Mouse (Mus musculus): Measurements from ENCODE around the gene Kbtbd4. TPM values are rescaled to one million over a fixed set of nuclear protein-coding genes. Genes with fewer than 3 reads are reported as not detected.

Kbtbd4 gene
- total and polyA plus RNA-seq, 2 experiments from 2014 or later = 59.4 to 60.3 TPM

- 83% methylated on average over 1 of the region's 1 CpGs for WGBS
These were observed 30.5 kb upstream of the Kbtbd4 start for GRCm38 (mm10) chr2:90874025-90874424.

GRCm38 (mm10) chr2:90875239-90875638 is 29.3 kb upstream of the Kbtbd4 start:
- ATAC-seq = no peak
- no peak for DNase-seq
- no peaks in the 10 kb centered on the region for H3K9me3 ChIP-seq (ENCODE audit: low read length)
- no peak overlapping the region for H3K4me2 ChIP-seq (ENCODE audit: low read depth)
- TF ChIP-seq CTCF (IDR thresholded peaks at IDR 0.05; ENCODE audit: low read depth) = no peak
- H3K4me3 ChIP-seq (ENCODE audit: low read depth, low read length) = no peak overlapping the region
- no peaks in the 10 kb centered on the region for H3K36me3 ChIP-seq (ENCODE audit: insufficient read depth)
- WGBS = 68% methylated on average over 2 of the region's 2 CpGs
- H3K27me3 ChIP-seq (ENCODE audit: insufficient read depth, low read length) = no peaks in the 10 kb centered on the region
- H3K9ac ChIP-seq = no peak overlapping the region
- no peak overlapping the region for H3K27ac ChIP-seq (ENCODE audit: low read depth, low read length)
- no peaks in the 10 kb centered on the region for H3K4me1 ChIP-seq (ENCODE audit: insufficient read depth)

More at GRCm38 (mm10) chr2:90874025-90874424, 30.5 kb upstream of the Kbtbd4 start:
- TF ChIP-seq CTCF (IDR thresholded peaks at IDR 0.05; ENCODE audit: low read depth) = no peak
- Histone ChIP-seq H3K4me2 (ENCODE audit: low read depth) (no peak overlapping the region), H3K27ac (ENCODE audit: low read depth, low read length) (no peak overlapping the region), H3K4me1 (ENCODE audit: insufficient read depth) (no peaks in the 10 kb centered on the region), H3K9ac (no peak overlapping the region), H3K4me3 (ENCODE audit: low read depth, low read length) (no peak overlapping the region), H3K9me3 (ENCODE audit: low read length) (no peaks in the 10 kb centered on the region), H3K36me3 (ENCODE audit: insufficient read depth) (no peaks in the 10 kb centered on the region), H3K27me3 (ENCODE audit: insufficient read depth, low read length) (no peaks in the 10 kb centered on the region)
- no peak for ATAC-seq
- no peak for DNase-seq

- Histone ChIP-seq H3K27ac (ENCODE audit: low read depth, low read length) (no peak overlapping the region), H3K9me3 (ENCODE audit: low read length) (no peaks in the 10 kb centered on the region), H3K27me3 (ENCODE audit: insufficient read depth, low read length) (no peaks in the 10 kb centered on the region), H3K4me2 (ENCODE audit: low read depth) (no peak overlapping the region), H3K9ac (no peak overlapping the region), H3K4me1 (ENCODE audit: insufficient read depth) (no peaks in the 10 kb centered on the region), H3K4me3 (ENCODE audit: low read depth, low read length) (no peak overlapping the region), H3K36me3 (ENCODE audit: insufficient read depth) (no peaks in the 10 kb centered on the region)
- no peak for DNase-seq
- 61% methylated on average over 5 of the region's 5 CpGs for WGBS
- TF ChIP-seq CTCF (IDR thresholded peaks at IDR 0.05; ENCODE audit: low read depth) = no peak
- ATAC-seq = peak; percentile 12; the same call in 1 of the 2 replicates
These were observed 26.8 kb upstream of the Kbtbd4 start for GRCm38 (mm10) chr2:90877584-90878259.

- no peak for ATAC-seq
- Histone ChIP-seq H3K27me3 (ENCODE audit: insufficient read depth, low read length) (no peaks in the 10 kb centered on the region), H3K36me3 (ENCODE audit: insufficient read depth) (no peaks in the 10 kb centered on the region), H3K27ac (ENCODE audit: low read depth, low read length) (no peak overlapping the region), H3K4me3 (ENCODE audit: low read depth, low read length) (no peak overlapping the region), H3K4me1 (ENCODE audit: insufficient read depth) (no peaks in the 10 kb centered on the region), H3K4me2 (ENCODE audit: low read depth) (no peak overlapping the region), H3K9me3 (ENCODE audit: low read length) (no peaks in the 10 kb centered on the region), H3K9ac (no peak overlapping the region)
- no peak for TF ChIP-seq CTCF (IDR thresholded peaks at IDR 0.05; ENCODE audit: low read depth)
- DNase-seq = no peak
These were observed 25.1 kb upstream of the Kbtbd4 start for GRCm38 (mm10) chr2:90879419-90879818.

- Histone ChIP-seq H3K9ac (no peak overlapping the region), H3K4me2 (ENCODE audit: low read depth) (no peak overlapping the region), H3K4me1 (ENCODE audit: insufficient read depth) (no peaks in the 10 kb centered on the region), H3K9me3 (ENCODE audit: low read length) (no peaks in the 10 kb centered on the region), H3K36me3 (ENCODE audit: insufficient read depth) (no peaks in the 10 kb centered on the region), H3K27me3 (ENCODE audit: insufficient read depth, low read length) (no peaks in the 10 kb centered on the region), H3K27ac (ENCODE audit: low read depth, low read length) (no peak overlapping the region), H3K4me3 (ENCODE audit: low read depth, low read length) (no peak overlapping the region)
- DNase-seq = no peak
- no peak for TF ChIP-seq CTCF (IDR thresholded peaks at IDR 0.05; ENCODE audit: low read depth)
- no peak for ATAC-seq
- 9% methylated on average over 6 of the region's 6 CpGs for WGBS
These were observed 24.3 kb upstream of the Kbtbd4 start for GRCm38 (mm10) chr2:90880144-90880785.

GRCm38 (mm10) chr2:90881824-90882223 is 22.7 kb upstream of the Kbtbd4 start:
- Histone ChIP-seq H3K27ac (ENCODE audit: low read depth, low read length) (no peak overlapping the region), H3K4me2 (ENCODE audit: low read depth) (no peak overlapping the region), H3K36me3 (ENCODE audit: insufficient read depth) (no peaks in the 10 kb centered on the region), H3K9ac (no peak overlapping the region), H3K4me3 (ENCODE audit: low read depth, low read length) (no peak overlapping the region), H3K27me3 (ENCODE audit: insufficient read depth, low read length) (no peaks in the 10 kb centered on the region), H3K4me1 (ENCODE audit: insufficient read depth) (peaks cover 3% of the 10 kb centered on the region; the same call in 1 of the 2 replicates), H3K9me3 (ENCODE audit: low read length) (no peaks in the 10 kb centered on the region)
- DNase-seq (no peak), ATAC-seq (no peak)
- WGBS = 70% methylated on average over 2 of the region's 2 CpGs
- TF ChIP-seq CTCF (IDR thresholded peaks at IDR 0.05; ENCODE audit: low read depth) = no peak

Data from forebrain, postnatal 0 days (tissue).